Mouse (Mus musculus) MEL (cell line): ENCODE measurements around the gene Castor1. TPM values are rescaled to one million over a fixed set of nuclear protein-coding genes. Genes with fewer than 3 reads are reported as not detected.

Experiments used
- DNase-seq: peaks from one replicate; pipeline ENCODE4 v3.0.0; 2011; ENCODE audit warnings: low read depth, low spot score
- H3K27ac ChIP-seq: 2 replicates; pipeline ENCODE4 v1.5.1; 2012; ENCODE audit warnings: low read depth, mild to moderate bottlenecking, control low read depth, low read length, moderate library complexity; ENCODE audit not compliant: control insufficient read depth
- H3K27me3 ChIP-seq, 2 experiments: fragments of 150-350 bp in 1 of 2; sonication (generic) in 1 of 2; 2 replicates each; pipeline ENCODE4 v1.6.1; 2012; ENCODE audit warnings: low read length in 2 of 2, mild to moderate bottlenecking in 2 of 2, improper control_type of control experiment in 1 of 2, moderate library complexity in 1 of 2; ENCODE audit not compliant: insufficient read depth in 2 of 2, control insufficient read depth in 1 of 2
- H3K36me3 ChIP-seq, 2 experiments: 2 replicates each; pipeline ENCODE4 v1.6.1; 2012 to 2014; ENCODE audit warnings: low read length in 2 of 2, improper control_type of control experiment in 1 of 2, inconsistent platforms in 1 of 2, mild to moderate bottlenecking in 1 of 2; ENCODE audit not compliant: insufficient read depth in 2 of 2, control insufficient read depth in 1 of 2
- H3K4me1 ChIP-seq, 2 experiments: fragments of 150-350 bp in 1 of 2; sonication (generic) in 1 of 2; 2 replicates each; pipeline ENCODE4 v1.6.1; 2012; ENCODE audit warnings: low read length in 2 of 2, improper control_type of control experiment in 1 of 2, mild to moderate bottlenecking in 1 of 2; ENCODE audit not compliant: insufficient read depth in 2 of 2, control insufficient read depth in 1 of 2
- H3K4me3 ChIP-seq, 2 experiments: fragments of 150-350 bp in 1 of 2; sonication (generic) in 1 of 2; 2 replicates each; pipeline ENCODE4 v1.5.1; 2012; ENCODE audit warnings: low read depth in 2 of 2, low read length in 2 of 2, mild to moderate bottlenecking in 2 of 2, moderate library complexity in 2 of 2, control low read depth in 1 of 2, improper control_type of control experiment in 1 of 2; ENCODE audit not compliant: control insufficient read depth in 1 of 2, insufficient read depth in 1 of 2
- H3K79me2 ChIP-seq: 2 replicates; pipeline ENCODE4 v1.6.1; 2012; ENCODE audit warnings: mild to moderate bottlenecking, low read length, moderate library complexity; ENCODE audit not compliant: control insufficient read depth, poor library complexity, insufficient read depth
- H3K9ac ChIP-seq: 2 replicates; pipeline ENCODE4 v1.6.1; 2012; ENCODE audit warnings: low read depth, mild to moderate bottlenecking, control low read depth, low read length, moderate library complexity; ENCODE audit not compliant: control insufficient read depth, poor library complexity, severe bottlenecking
- H3K9me3 ChIP-seq: fragments of 150-350 bp; sonication (generic); replicated peaks from 2 replicates; pipeline ENCODE4 v1.6.1; 2012; ENCODE audit warnings: mild to moderate bottlenecking, low read length, improper control_type of control experiment, moderate library complexity; ENCODE audit not compliant: insufficient read depth
- CHD1 ChIP-seq: IDR thresholded peaks from 2 replicates; pipeline ENCODE4 v1.6.1; 2012; ENCODE audit warnings: low read depth, mild to moderate bottlenecking, inconsistent platforms, low read length, improper control_type of control experiment
- CTCF ChIP-seq, 3 experiments: IDR thresholded peaks in 2 of 3; conservative IDR thresholded peaks in 1 of 3; 2 replicates each; pipeline ENCODE4 v1.5.1; 2011 to 2012; ENCODE audit warnings: low read length in 3 of 3, low read depth in 2 of 3, mild to moderate bottlenecking in 2 of 3, improper control_type of control experiment in 1 of 3, inconsistent platforms in 1 of 3, mixed read lengths in 1 of 3, moderate library complexity in 1 of 3; ENCODE audit not compliant: control insufficient read depth in 1 of 3, insufficient read depth in 1 of 3, poor library complexity in 1 of 3, severe bottlenecking in 1 of 3
- EP300 ChIP-seq, 2 experiments: IDR thresholded peaks; 2 replicates each; pipeline ENCODE4 v1.6.1; 2011; ENCODE audit warnings: improper control_type of control experiment in 2 of 2, low read length in 2 of 2, low read depth in 1 of 2, mild to moderate bottlenecking in 1 of 2
- ETS1 ChIP-seq: IDR thresholded peaks from 2 replicates; pipeline ENCODE4 v1.6.1; 2012; ENCODE audit warnings: low read depth, mild to moderate bottlenecking, inconsistent platforms, low read length, improper control_type of control experiment, moderate library complexity
- GABPA ChIP-seq: IDR thresholded peaks from 2 replicates; pipeline ENCODE4 v1.6.1; 2012; ENCODE audit warnings: low read depth, mild to moderate bottlenecking, inconsistent platforms, low read length, improper control_type of control experiment, moderate library complexity
- GATA1 ChIP-seq: IDR thresholded peaks from 2 replicates; pipeline ENCODE4 v1.6.1; 2011; ENCODE audit warnings: low read depth, low read length, improper control_type of control experiment
- HCFC1 ChIP-seq: IDR thresholded peaks from 2 replicates; pipeline ENCODE4 v1.6.1; 2012; ENCODE audit warnings: low read depth, mild to moderate bottlenecking, inconsistent platforms, low read length, improper control_type of control experiment, moderate library complexity
- JUND ChIP-seq: IDR thresholded peaks from 2 replicates; pipeline ENCODE4 v1.6.1; 2011; ENCODE audit warnings: low read depth, mild to moderate bottlenecking, improper control_type of control experiment, low read length
- MAFK ChIP-seq: IDR thresholded peaks from 2 replicates; pipeline ENCODE4 v1.6.1; 2011; ENCODE audit warnings: low read depth, mild to moderate bottlenecking, low read length, improper control_type of control experiment, borderline replicate concordance
- MAZ ChIP-seq: IDR thresholded peaks from 2 replicates; pipeline ENCODE4 v1.6.1; 2012; ENCODE audit warnings: low read depth, mild to moderate bottlenecking, inconsistent platforms, low read length, improper control_type of control experiment
- MYB ChIP-seq: IDR thresholded peaks from 2 replicates; pipeline ENCODE4 v1.6.1; 2011; ENCODE audit warnings: mild to moderate bottlenecking, low read depth, low read length, improper control_type of control experiment
- POLR2AphosphoS2 ChIP-seq: IDR thresholded peaks from 2 replicates; pipeline ENCODE4 v1.6.1; 2011; ENCODE audit warnings: low read length, improper control_type of control experiment
- RCOR1 ChIP-seq: IDR thresholded peaks from 2 replicates; pipeline ENCODE4 v1.6.1; 2012; ENCODE audit warnings: low read depth, mild to moderate bottlenecking, inconsistent platforms, low read length, improper control_type of control experiment
- TBP ChIP-seq: IDR thresholded peaks from 2 replicates; pipeline ENCODE4 v1.8.0; 2011; ENCODE audit warnings: low read depth, low read length, improper control_type of control experiment
- UBTF ChIP-seq: IDR thresholded peaks from 2 replicates; pipeline ENCODE4 v1.6.1; 2012; ENCODE audit warnings: low read depth, mild to moderate bottlenecking, inconsistent platforms, low read length, improper control_type of control experiment, moderate library complexity, borderline replicate concordance; ENCODE audit not compliant: insufficient read depth
- USF1 ChIP-seq: IDR thresholded peaks from 2 replicates; pipeline ENCODE4 v1.6.1; 2014; ENCODE audit warnings: low read depth, mild to moderate bottlenecking, inconsistent platforms, low read length, improper control_type of control experiment, moderate library complexity
- ZC3H11A ChIP-seq: IDR thresholded peaks from 2 replicates; pipeline ENCODE4 v1.6.1; 2012; ENCODE audit warnings: low read depth, mild to moderate bottlenecking, inconsistent platforms, low read length, improper control_type of control experiment
- polyA plus RNA-seq, 2 experiments: library from polyadenylated mRNA; stranded (reverse) in 1 of 2; unstranded in 1 of 2; fragments of >175 nt in 1 of 2; fragments of >200 nt in 1 of 2; gene quantifications; 2 replicates each; pipeline versions ENCODE4 v1.2.1 to v1.2.4; 2012; ENCODE audit warnings: low replicate concordance in 2 of 2, low read depth in 1 of 2; ENCODE audit not compliant: insufficient read length in 2 of 2, insufficient read depth in 1 of 2, missing spikeins in 1 of 2
- total RNA-seq: library from RNA; depleted of rRNA; stranded (reverse); fragments of 300-350 nt; gene quantifications from 2 replicates; pipeline ENCODE4 v1.2.3, GENCODE M21; 2012

Gene Castor1
- total and polyA plus RNA-seq, 3 experiments = 6.6 to 11.8 TPM; not detected in 1

DNA sequence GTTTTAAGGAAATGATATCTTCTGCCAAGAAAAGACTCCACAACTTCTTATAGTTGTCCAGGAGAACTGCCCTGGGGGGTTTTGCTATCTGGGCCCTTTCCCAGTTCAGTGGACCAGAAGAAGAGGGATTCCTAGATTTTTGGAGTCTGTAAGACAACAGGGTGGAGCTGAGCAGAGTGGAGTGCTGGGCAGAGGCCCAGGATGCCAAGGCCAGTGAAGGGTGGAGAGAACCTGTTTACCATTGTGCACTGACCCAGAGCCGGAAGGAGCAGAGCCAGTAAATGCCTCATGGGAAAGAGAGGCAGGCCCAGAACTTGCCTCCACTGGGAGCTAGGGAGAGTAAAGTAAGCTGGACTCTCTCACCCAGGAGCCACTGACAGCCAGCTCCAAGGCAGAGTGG is 20.3 kb upstream of the Castor1 start:
- Histone ChIP-seq H3K4me3 (no peak overlapping the region), H3K4me1 (peaks cover 0 to 2% of the 10 kb centered on the region in 2 experiments; a peak in 2 of 4 replicates), H3K9me3 (no peaks in the 10 kb centered on the region), H3K79me2 (no peaks in the 10 kb centered on the region), H3K27ac (no peak overlapping the region), H3K9ac (no peak overlapping the region), H3K27me3 (no peaks in the 10 kb centered on the region), H3K36me3 (peaks cover 0 to 5% of the 10 kb centered on the region in 2 experiments; a peak in 2 of 4 replicates)
- DNase-seq = no peak
- TF ChIP-seq EP300 (IDR thresholded peaks at IDR 0.05; ENCODE audit: low read depth in 1 of 2, low read length in 2 of 2) (no peak), UBTF (no peak), TBP (no peak), USF1 (no peak), ZC3H11A (no peak), ETS1 (no peak), CTCF (IDR thresholded peaks at IDR 0.05 in 2 of 3, conservative IDR thresholded peaks at IDR 0.05 in 1 of 3; ENCODE audit: control insufficient read depth in 1 of 3, insufficient read depth in 1 of 3, low read depth in 2 of 3, low read length in 3 of 3, poor library complexity in 1 of 3, severe bottlenecking in 1 of 3) (no peak), GABPA (no peak), POLR2AphosphoS2 (no peak)

DNA sequence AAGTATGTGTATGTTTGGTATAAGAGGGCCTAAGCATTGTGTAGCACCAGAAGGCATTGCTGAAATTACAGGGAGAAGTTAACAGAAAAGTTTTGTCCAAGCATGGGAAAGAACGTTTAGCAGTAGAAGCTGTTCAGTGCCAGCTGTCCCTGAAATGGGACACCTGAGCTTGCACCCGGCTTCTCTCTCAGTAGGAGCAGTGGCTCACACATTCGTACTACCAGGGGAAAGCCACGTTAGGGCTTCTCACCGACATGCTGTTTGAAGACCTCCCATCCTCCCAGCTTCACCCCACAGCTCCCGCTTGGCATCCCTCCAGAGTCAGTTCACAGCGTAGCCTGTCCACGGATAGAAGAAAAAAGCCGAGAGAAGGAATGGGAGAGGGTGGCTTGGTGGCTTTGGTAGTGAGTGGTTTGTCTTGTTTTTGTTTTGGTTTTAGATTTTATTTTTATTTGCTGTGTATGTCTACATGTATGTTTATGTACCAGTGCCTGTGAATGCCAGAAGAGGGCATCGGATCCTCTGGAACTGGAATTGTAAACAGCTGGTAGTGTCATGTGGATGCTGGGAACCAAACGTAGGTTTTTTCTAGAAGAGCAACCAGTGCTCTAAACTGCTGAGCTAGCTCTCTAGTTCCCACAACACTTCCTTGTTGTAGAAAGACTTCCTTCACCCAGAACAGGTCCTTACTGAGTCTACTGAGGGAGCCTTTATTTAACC is 15.9 kb upstream of the Castor1 start:
- peaks cover 20 to 24% of the 10 kb centered on the region in 2 experiments for H3K4me1 ChIP-seq

DNA sequence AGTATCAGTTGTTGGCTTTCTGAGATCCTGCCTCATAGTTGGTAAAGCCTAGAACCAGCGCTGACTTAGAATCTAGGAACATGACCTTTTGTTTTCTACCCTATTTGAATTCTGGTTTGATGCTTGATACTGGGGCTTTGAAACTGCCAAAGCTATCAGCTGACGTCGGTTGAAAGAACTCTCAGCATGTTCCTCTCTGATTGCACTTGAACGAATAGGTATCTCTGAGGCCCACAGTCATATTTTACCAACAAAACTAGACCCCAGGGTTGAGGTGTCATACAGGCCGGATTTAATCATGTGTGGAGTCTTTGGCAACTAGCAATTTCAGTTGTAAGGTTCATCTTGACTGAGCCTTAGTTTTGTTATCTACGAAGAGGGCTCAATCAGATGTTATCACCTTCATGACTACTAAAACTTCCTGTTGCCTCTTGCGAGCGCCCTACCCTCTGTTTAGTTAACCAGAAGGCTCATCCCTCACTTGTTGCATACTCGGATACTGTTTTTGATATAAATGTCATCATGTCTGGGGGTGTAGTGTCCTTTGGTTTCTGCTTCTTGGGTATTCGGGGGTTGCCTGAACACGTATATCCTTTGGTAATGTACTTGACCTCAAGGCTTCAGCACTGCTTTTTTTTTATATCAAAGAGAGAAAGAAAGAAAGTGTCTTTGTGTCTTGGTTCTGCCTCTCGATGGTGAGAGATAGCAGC is 14.9 kb upstream of the Castor1 start:
- peaks cover 22 to 30% of the 10 kb centered on the region in 2 experiments for H3K4me1 ChIP-seq
- TF ChIP-seq HCFC1 (no peak), MYB (0 out of 2 replicates have a peak, but pooled peaks have one; percentile 20), ZC3H11A (no peak), ETS1 (peak; percentile 40), RCOR1 (peak; percentile 67), CHD1 (no peak), EP300 (IDR thresholded peaks at IDR 0.05; ENCODE audit: low read depth in 1 of 2, low read length in 2 of 2) (peak; percentile 52 to 54; a peak in 3 of 4 replicates), UBTF (no peak), GATA1 (peak; percentile 76), POLR2AphosphoS2 (no peak)
- TF ChIP-seq, all 39 proteins: peak for 5
- Histone ChIP-seq H3K9ac (no peak overlapping the region), H3K27me3 (no peaks in the 10 kb centered on the region), H3K27ac (peak overlapping the region; percentile 28), H3K9me3 (no peaks in the 10 kb centered on the region), H3K36me3 (peaks cover 0 to 31% of the 10 kb centered on the region in 2 experiments; a peak in 3 of 4 replicates), H3K79me2 (no peaks in the 10 kb centered on the region), H3K4me3 (no peak overlapping the region)
- peak; percentile 59 for DNase-seq

More for the DNA sequence above, 15.9 kb upstream of the Castor1 start:
- Histone ChIP-seq H3K36me3 (peaks cover 0 to 29% of the 10 kb centered on the region in 2 experiments; a peak in 2 of 4 replicates), H3K9me3 (no peaks in the 10 kb centered on the region), H3K79me2 (no peaks in the 10 kb centered on the region), H3K9ac (no peak overlapping the region), H3K4me3 (no peak overlapping the region)
- DNase-seq = no peak
- TF ChIP-seq MAFK = 0 out of 2 replicates have a peak, but pooled peaks have one; percentile 56
- no peak for TF ChIP-seq JUND
- TF ChIP-seq ZC3H11A = no peak
- no peak for TF ChIP-seq MAZ
- TF ChIP-seq, all 39 proteins: peak for 1
- H3K27me3 ChIP-seq = no peaks in the 10 kb centered on the region
- no peak overlapping the region for H3K27ac ChIP-seq
